Mouse (Mus musculus) lung, postnatal 0 days (tissue): Measurements from ENCODE around the gene Rnf166.

Source experiments
- CTCF ChIP-seq: IDR thresholded peaks from 2 replicates; pipeline ENCODE4 v1.5.1; 2016; ENCODE audit warnings: antibody characterized with exemption, mild to moderate bottlenecking
- EP300 ChIP-seq: IDR thresholded peaks from 2 replicates; pipeline ENCODE4 v1.6.1; 2016; ENCODE audit warnings: antibody characterized with exemption, mild to moderate bottlenecking, control low read depth

- TF ChIP-seq CTCF = no peak
- no peak for TF ChIP-seq EP300
Observed at GRCm38 (mm10) chr8:122515699-122516098, 39.8 kb upstream of the Rnf166 start.
